Mouse (Mus musculus) ES-E14 (cell line): Measurements from ENCODE around the gene Kat7.

Experiments
- CHD2 ChIP-seq: IDR thresholded peaks from 2 replicates; pipeline ENCODE4 v1.6.1; 2014; ENCODE audit warnings: mild to moderate bottlenecking, low read depth, low read length, inconsistent platforms
- HCFC1 ChIP-seq: IDR thresholded peaks from 2 replicates; pipeline ENCODE4 v1.6.1; 2012; ENCODE audit warnings: low read length, inconsistent platforms, borderline replicate concordance; ENCODE audit not compliant: insufficient read depth
- MAFK ChIP-seq: IDR thresholded peaks from 2 replicates; pipeline ENCODE4 v1.6.1; 2014; ENCODE audit warnings: mild to moderate bottlenecking, low read depth, low read length, inconsistent platforms; ENCODE audit not compliant: insufficient read depth
- ZC3H11A ChIP-seq: IDR thresholded peaks from 2 replicates; pipeline ENCODE4 v1.6.1; 2012; ENCODE audit warnings: low read depth, mild to moderate bottlenecking, inconsistent platforms, low read length, borderline replicate concordance
- ZNF384 ChIP-seq: IDR thresholded peaks from 2 replicates; pipeline ENCODE4 v1.6.1; 2012; ENCODE audit warnings: low read depth, low read length, inconsistent platforms

GRCm38 (mm10) chr11:95273661-95274060 is 36.4 kb downstream of the Kat7 start:
- TF ChIP-seq ZC3H11A (no peak), CHD2 (no peak), ZNF384 (no peak), HCFC1 (no peak), MAFK (no peak)
